Mouse (Mus musculus): ENCODE data around the gene Fastkd1. TPM values are rescaled to one million over a fixed set of nuclear protein-coding genes. Genes with fewer than 3 reads are reported as not detected.
A peak's percentile ranks its signal among the peaks of the same experiment; 100 is the strongest.
"Not testable (repeated sequence)": the region's sequence is repeated elsewhere in the genome, so short reads cannot be mapped to it uniquely, and the experiment has no call there.

Gene Fastkd1
- polyA plus RNA-seq, 2 experiments, result 3.2 to 3.5 TPM

- ATAC-seq (ENCODE audit: insufficient read depth) (no peak), DNase-seq (ENCODE audit: low read depth in 3 of 3, low spot score in 3 of 3) (no peak)
- Histone ChIP-seq H3K27ac (no peak overlapping the region), H3K9ac (replicated peaks) (no peak overlapping the region), H3K4me1 (replicated peaks; ENCODE audit: control insufficient read depth in 2 of 2, insufficient read depth in 2 of 2, low read length in 1 of 2) (no peaks in the 10 kb centered on the region), H3K4me3 (ENCODE audit: insufficient read depth in 1 of 2, low read depth in 2 of 2, low read length in 2 of 2) (no peak overlapping the region), H3K27me3 (ENCODE audit: control insufficient read depth, insufficient read depth, low read length) (no peaks in the 10 kb centered on the region), H3K9me3 (ENCODE audit: control insufficient read depth, low read length) (no peaks in the 10 kb centered on the region), H3K4me2 (ENCODE audit: low read depth) (no peak overlapping the region), H3K36me3 (replicated peaks; ENCODE audit: control insufficient read depth, insufficient read depth, low read depth) (no peaks in the 10 kb centered on the region)
- TF ChIP-seq CTCF (IDR thresholded peaks at IDR 0.05; ENCODE audit: low read depth), result no peak
- 74% methylated on average over 3 of the region's 3 CpGs for WGBS (ENCODE audit: insufficient replicate concordance)
These were observed 28.8 kb downstream of the Fastkd1 start for GRCm38 (mm10) chr2:69684488-69684887.

- no peak for ATAC-seq (ENCODE audit: insufficient read depth)
- WGBS (ENCODE audit: insufficient replicate concordance), result 79% methylated on average over 13 of the region's 13 CpGs
- no peaks in the 10 kb centered on the region for H3K36me3 ChIP-seq (replicated peaks; ENCODE audit: control insufficient read depth, insufficient read depth, low read depth)
- no peaks in the 10 kb centered on the region for H3K4me1 ChIP-seq (replicated peaks; ENCODE audit: control insufficient read depth in 2 of 2, insufficient read depth in 2 of 2, low read length in 1 of 2)
- H3K27ac ChIP-seq, result no peak overlapping the region
- no peak overlapping the region for H3K4me3 ChIP-seq (ENCODE audit: insufficient read depth in 1 of 2, low read depth in 2 of 2, low read length in 2 of 2)
- no peaks in the 10 kb centered on the region for H3K27me3 ChIP-seq (ENCODE audit: control insufficient read depth, insufficient read depth, low read length)
- H3K9ac ChIP-seq (replicated peaks), result no peak overlapping the region
- DNase-seq (ENCODE audit: low read depth in 3 of 3, low spot score in 3 of 3), result no peak
- no peaks in the 10 kb centered on the region for H3K9me3 ChIP-seq (ENCODE audit: control insufficient read depth, low read length)
- TF ChIP-seq CTCF (IDR thresholded peaks at IDR 0.05; ENCODE audit: low read depth) (no peak), EP300 (IDR thresholded peaks at IDR 0.05; ENCODE audit: low read depth) (no peak)
- H3K4me2 ChIP-seq (ENCODE audit: low read depth), result no peak overlapping the region
These were observed 30.1 kb downstream of the Fastkd1 start for GRCm38 (mm10) chr2:69683036-69683805.

- H3K4me1 ChIP-seq (replicated peaks; ENCODE audit: control insufficient read depth in 2 of 2, insufficient read depth in 2 of 2, low read length in 1 of 2), result no peaks in the 10 kb centered on the region
- H3K27me3 ChIP-seq (ENCODE audit: control insufficient read depth, insufficient read depth, low read length), result no peaks in the 10 kb centered on the region
- no peak overlapping the region for H3K27ac ChIP-seq
- H3K4me2 ChIP-seq (ENCODE audit: low read depth), result no peak overlapping the region
- DNase-seq (ENCODE audit: low read depth in 3 of 3, low spot score in 3 of 3) (no peak), ATAC-seq (ENCODE audit: insufficient read depth) (no peak)
- 73% methylated on average over 4 of the region's 4 CpGs for WGBS (ENCODE audit: insufficient replicate concordance)
- no peaks in the 10 kb centered on the region for H3K9me3 ChIP-seq (ENCODE audit: control insufficient read depth, low read length)
- TF ChIP-seq EP300 (IDR thresholded peaks at IDR 0.05; ENCODE audit: low read depth) (no peak), CTCF (IDR thresholded peaks at IDR 0.05; ENCODE audit: low read depth) (no peak)
- no peak overlapping the region for H3K9ac ChIP-seq (replicated peaks)
- no peaks in the 10 kb centered on the region for H3K36me3 ChIP-seq (replicated peaks; ENCODE audit: control insufficient read depth, insufficient read depth, low read depth)
- no peak overlapping the region for H3K4me3 ChIP-seq (ENCODE audit: insufficient read depth in 1 of 2, low read depth in 2 of 2, low read length in 2 of 2)
These were observed 31.4 kb downstream of the Fastkd1 start for GRCm38 (mm10) chr2:69681931-69682330.

GRCm38 (mm10) chr2:69679990-69680389, 33.3 kb downstream of the Fastkd1 start:
- H3K27ac ChIP-seq, result no peak overlapping the region
- no peaks in the 10 kb centered on the region for H3K4me1 ChIP-seq (replicated peaks; ENCODE audit: control insufficient read depth in 2 of 2, insufficient read depth in 2 of 2, low read length in 1 of 2)
- no peak overlapping the region for H3K9ac ChIP-seq (replicated peaks)
- 46% methylated on average over 6 of the region's 6 CpGs for WGBS (ENCODE audit: insufficient replicate concordance)
- no peaks in the 10 kb centered on the region for H3K36me3 ChIP-seq (replicated peaks; ENCODE audit: control insufficient read depth, insufficient read depth, low read depth)
- no peaks in the 10 kb centered on the region for H3K9me3 ChIP-seq (ENCODE audit: control insufficient read depth, low read length)
- no peak overlapping the region for H3K4me2 ChIP-seq (ENCODE audit: low read depth)
- TF ChIP-seq EP300 (IDR thresholded peaks at IDR 0.05; ENCODE audit: low read depth) (no peak), CTCF (IDR thresholded peaks at IDR 0.05; ENCODE audit: low read depth) (peak; percentile 54)
- H3K4me3 ChIP-seq (ENCODE audit: insufficient read depth in 1 of 2, low read depth in 2 of 2, low read length in 2 of 2), result no peak overlapping the region
- no peak for ATAC-seq (ENCODE audit: insufficient read depth)
- no peaks in the 10 kb centered on the region for H3K27me3 ChIP-seq (ENCODE audit: control insufficient read depth, insufficient read depth, low read length)
- peak in 1 of 3 experiments; percentile 7 for DNase-seq (ENCODE audit: low read depth in 3 of 3, low spot score in 3 of 3)

- DNase-seq (ENCODE audit: low read depth in 3 of 3, low spot score in 3 of 3); H3K4me3 ChIP-seq (ENCODE audit: insufficient read depth in 1 of 2, low read depth in 2 of 2, low read length in 2 of 2); H3K4me2 ChIP-seq (ENCODE audit: low read depth); H3K27ac ChIP-seq; H3K9ac ChIP-seq (replicated peaks); H3K27me3 ChIP-seq (ENCODE audit: control insufficient read depth, insufficient read depth, low read length); H3K36me3 ChIP-seq (replicated peaks; ENCODE audit: control insufficient read depth, insufficient read depth, low read depth); H3K9me3 ChIP-seq (ENCODE audit: control insufficient read depth, low read length); H3K4me1 ChIP-seq (replicated peaks; ENCODE audit: control insufficient read depth in 2 of 2, insufficient read depth in 2 of 2, low read length in 1 of 2); ATAC-seq (ENCODE audit: insufficient read depth): not testable (repeated sequence)
- WGBS (ENCODE audit: insufficient replicate concordance), result 46% methylated on average over 2 of the region's 2 CpGs
These were observed 36.1 kb downstream of the Fastkd1 start for GRCm38 (mm10) chr2:69677215-69677614.
